Mouse (Mus musculus) splenic B cell, adult 2 months (primary cell): Measurements from ENCODE around the gene Cnga4.
"Not testable (repeated sequence)": the region's sequence is repeated elsewhere in the genome, so short reads cannot be mapped to it uniquely, and the experiment has no call there.

Experiments
- DNase-seq: peaks from one replicate; pipeline ENCODE4 v3.0.0-alpha.2; 2011; ENCODE audit warnings: low read depth, low spot score
- H3K27me3 ChIP-seq: 2 replicates; pipeline ENCODE4 v1.6.1; 2012; ENCODE audit warnings: mild to moderate bottlenecking, low read length, moderate library complexity, mixed read lengths; ENCODE audit not compliant: control insufficient read depth, poor library complexity, insufficient read depth, severe bottlenecking
- H3K36me3 ChIP-seq: 2 replicates; pipeline ENCODE4 v1.6.1; 2012; ENCODE audit warnings: mild to moderate bottlenecking, low read length, moderate library complexity, mixed read lengths; ENCODE audit not compliant: control insufficient read depth, poor library complexity, insufficient read depth, severe bottlenecking

Cnga4 gene

DNA sequence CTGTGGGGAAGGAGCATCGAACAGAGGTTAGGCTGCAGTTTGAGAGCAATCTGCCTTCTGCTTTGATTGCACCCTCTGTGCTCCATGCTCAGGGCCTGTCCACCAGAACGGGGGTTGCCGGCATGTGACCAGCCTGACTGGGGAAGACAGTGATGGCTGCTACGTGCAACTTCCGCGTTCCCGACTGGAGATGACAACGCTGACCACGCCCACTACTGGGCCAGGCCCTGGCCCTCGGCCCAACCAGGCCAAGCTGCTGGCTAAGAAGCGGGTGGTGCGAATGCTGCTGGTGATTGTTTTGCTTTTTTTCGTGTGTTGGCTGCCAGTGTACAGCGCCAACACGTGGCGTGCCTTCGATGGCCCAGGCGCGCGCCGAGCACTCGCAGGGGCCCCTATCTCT, 30.4 kb downstream of the Cnga4 start:
- no peaks in the 10 kb centered on the region for H3K27me3 ChIP-seq
- no peaks in the 10 kb centered on the region for H3K36me3 ChIP-seq
- DNase-seq, result no peak

DNA sequence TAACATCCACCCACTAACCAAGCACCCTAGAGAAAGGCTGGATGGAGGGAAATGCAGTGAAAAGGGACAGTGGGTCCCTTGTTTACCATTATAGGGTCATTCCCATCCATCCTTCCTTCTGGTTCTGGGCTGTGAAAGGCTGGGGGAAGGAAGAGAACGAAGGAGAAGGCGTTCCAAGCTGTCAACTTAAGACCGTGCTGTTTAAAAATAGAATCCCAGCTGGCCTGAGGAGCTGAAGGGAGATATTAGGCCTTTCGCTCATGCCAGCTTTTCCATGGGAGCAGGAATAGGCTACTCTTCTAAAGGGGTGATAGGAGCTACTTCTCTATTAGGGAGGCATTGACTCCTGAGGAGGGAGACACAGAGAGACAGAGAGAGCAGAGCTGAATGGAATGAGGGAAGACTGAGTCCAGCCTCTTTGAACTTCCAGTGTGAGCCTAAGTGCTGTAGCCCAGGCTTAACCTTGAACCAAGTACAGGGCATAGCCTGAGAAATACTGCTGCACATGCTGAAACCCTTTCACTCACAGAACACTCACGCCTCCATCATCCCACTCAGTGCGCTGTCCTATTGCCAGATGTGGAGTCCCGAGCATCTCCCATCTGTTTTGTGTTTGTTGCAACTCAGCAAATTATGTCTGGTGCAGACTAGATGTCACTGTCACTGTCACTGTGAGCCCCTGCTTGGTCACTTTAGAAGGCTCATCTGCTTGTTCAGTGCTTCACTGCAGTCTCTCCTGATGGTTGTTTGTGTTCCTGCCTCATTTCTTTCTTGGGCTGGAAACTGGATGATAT, 33.8 kb downstream of the Cnga4 start:
- H3K36me3 ChIP-seq, result no peaks in the 10 kb centered on the region
- DNase-seq, result no peak
- H3K27me3 ChIP-seq, result no peaks in the 10 kb centered on the region

DNA sequence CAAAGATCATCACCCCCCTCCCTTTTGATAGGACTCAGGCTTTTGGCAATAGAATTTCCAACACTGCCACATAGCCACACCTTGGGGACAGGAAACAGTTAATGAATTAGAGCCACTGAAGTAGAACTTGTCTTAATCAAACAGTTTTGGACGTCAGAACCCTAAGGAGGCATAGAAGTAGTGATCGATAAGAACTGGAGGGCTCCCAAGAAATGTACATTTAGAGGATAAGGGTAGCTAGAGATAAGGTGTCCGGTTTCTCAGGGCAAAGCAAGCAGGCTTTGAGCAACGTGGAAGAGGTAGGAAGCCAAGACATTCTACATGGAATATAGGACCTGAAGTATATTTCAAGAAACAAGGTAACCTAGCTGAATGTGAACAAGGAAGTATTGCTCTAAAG, 37.1 kb downstream of the Cnga4 start:
- Histone ChIP-seq H3K27me3 (no peaks in the 10 kb centered on the region), H3K36me3 (no peaks in the 10 kb centered on the region)
- DNase-seq, result no peak

DNA sequence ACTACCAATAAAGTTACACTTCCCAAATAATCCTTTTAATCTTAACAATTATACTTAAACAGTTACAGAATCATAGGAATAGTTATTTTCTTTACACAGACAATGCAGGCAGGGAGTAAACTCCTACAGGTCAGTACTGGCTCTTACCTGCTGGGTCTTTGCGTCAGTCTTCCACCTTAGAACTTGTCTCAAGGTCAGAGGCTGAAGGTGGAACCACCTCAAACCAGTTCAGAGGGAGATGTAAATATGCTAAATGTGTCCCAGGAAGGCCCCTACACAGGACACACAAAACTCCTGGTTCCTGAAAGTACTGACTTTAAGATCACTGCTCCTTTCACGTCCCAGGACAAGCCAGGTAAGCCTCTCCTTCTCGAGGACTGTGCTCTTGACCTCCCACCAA, 40.7 kb downstream of the Cnga4 start:
- no peak for DNase-seq
- H3K36me3 ChIP-seq, result no peaks in the 10 kb centered on the region

DNA sequence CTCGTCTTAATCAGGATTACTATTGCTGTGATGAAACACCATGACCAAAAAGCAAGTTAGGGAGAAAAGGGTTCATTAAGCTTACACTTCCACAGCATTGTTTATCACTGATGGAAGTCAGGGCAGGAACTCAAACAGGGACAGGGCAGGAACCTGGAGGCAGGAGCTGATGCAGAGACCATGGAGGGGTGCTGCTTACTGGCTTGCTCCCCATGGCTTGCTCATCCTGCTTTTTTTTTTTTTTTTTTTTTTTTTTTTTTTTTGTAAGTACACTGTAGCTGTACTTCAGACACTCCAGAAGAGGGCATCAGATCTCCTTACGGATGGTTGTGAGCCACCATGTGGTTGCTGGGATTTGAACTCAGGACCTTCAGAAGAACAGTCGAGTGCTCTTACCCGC, 49.0 kb downstream of the Cnga4 start:
- not testable (repeated sequence) for DNase-seq, H3K36me3 ChIP-seq, H3K27me3 ChIP-seq

More for the DNA sequence above, 40.7 kb downstream of the Cnga4 start:
- no peaks in the 10 kb centered on the region for H3K27me3 ChIP-seq
